Mouse (Mus musculus): ENCODE data around the gene Hmcn1. TPM values are rescaled to one million over a fixed set of nuclear protein-coding genes. Genes with fewer than 3 reads are reported as not detected.

The Hmcn1 gene
- polyA plus RNA-seq (2015; fragmentation: Nextera tagmentation; extraction: Ambion mirVana), result 3.4 and 4.3 TPM in 2 replicates

- WGBS, result 1% methylated on average over 38 of the region's 38 CpGs
- Histone ChIP-seq H3K4me1 (replicated peaks) (0 out of 2 replicates have a peak, but pooled peaks cover 5% of the 10 kb centered on the region), H3K9ac (peak within 1 kb of the TSS; percentile 57), H3K4me3 (replicated peaks) (peak within 1 kb of the TSS; percentile 52), H3K27me3 (replicated peaks) (0 out of 2 replicates have a peak, but pooled peaks cover 10% of the 10 kb centered on the region), H3K9me3 (no peaks in the 10 kb centered on the region), H3K36me3 (no peaks in the 10 kb centered on the region), H3K4me2 (replicated peaks) (peak within 1 kb of the TSS; percentile 88), H3K27ac (peak within 1 kb of the TSS; percentile 62; the same call in 1 of the 2 replicates)
- ATAC-seq, result peak; percentile 92
These were observed at the start of gene Hmcn1 for GRCm38 (mm10) chr1:150993162-150994064. Hmcn1 (minus strand) TSS chr1:150993435.

GRCm38 (mm10) chr1:151040945-151041649, 47.9 kb upstream of the Hmcn1 start:
- Histone ChIP-seq H3K4me1 (replicated peaks) (no peaks in the 10 kb centered on the region), H3K9me3 (no peaks in the 10 kb centered on the region), H3K36me3 (no peaks in the 10 kb centered on the region), H3K9ac (no peak overlapping the region), H3K27me3 (replicated peaks) (no peaks in the 10 kb centered on the region), H3K27ac (no peak overlapping the region), H3K4me2 (replicated peaks) (peak overlapping the region; percentile 29), H3K4me3 (replicated peaks) (no peak overlapping the region)
- peak; percentile 71 for ATAC-seq
- 34% methylated on average over 18 of the region's 18 CpGs for WGBS

DNA sequence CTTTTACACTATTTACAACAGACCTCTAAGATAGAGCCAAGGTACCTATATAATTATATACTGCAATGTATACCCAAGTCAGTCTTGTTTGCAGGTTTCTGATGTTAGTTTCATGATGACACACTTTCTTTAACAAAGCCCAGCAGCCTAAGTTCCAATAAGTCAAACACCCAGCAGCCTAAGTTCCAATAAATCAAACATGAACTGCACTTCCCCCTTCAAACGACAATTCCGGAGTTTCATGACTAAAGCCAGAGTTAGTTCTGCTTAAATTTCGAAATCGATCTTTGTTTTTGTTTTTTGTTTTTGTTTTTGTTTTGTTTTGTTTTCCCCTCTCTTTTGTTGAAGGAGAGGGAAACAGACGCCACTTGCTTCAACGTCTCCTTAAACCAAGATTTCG, 47.1 kb upstream of the Hmcn1 start:
- Histone ChIP-seq H3K27me3 (replicated peaks) (no peaks in the 10 kb centered on the region), H3K9ac (no peak overlapping the region), H3K4me3 (replicated peaks) (no peak overlapping the region), H3K4me1 (replicated peaks) (no peaks in the 10 kb centered on the region), H3K36me3 (no peaks in the 10 kb centered on the region), H3K27ac (no peak overlapping the region), H3K4me2 (replicated peaks) (no peak overlapping the region), H3K9me3 (no peaks in the 10 kb centered on the region)
- no peak for ATAC-seq
- WGBS, result 58% methylated on average over 7 of the region's 7 CpGs

- H3K9me3 ChIP-seq, result no peaks in the 10 kb centered on the region
- no peak for ATAC-seq
These were observed 46.0 kb upstream of the Hmcn1 start for GRCm38 (mm10) chr1:151039189-151039588.

DNA sequence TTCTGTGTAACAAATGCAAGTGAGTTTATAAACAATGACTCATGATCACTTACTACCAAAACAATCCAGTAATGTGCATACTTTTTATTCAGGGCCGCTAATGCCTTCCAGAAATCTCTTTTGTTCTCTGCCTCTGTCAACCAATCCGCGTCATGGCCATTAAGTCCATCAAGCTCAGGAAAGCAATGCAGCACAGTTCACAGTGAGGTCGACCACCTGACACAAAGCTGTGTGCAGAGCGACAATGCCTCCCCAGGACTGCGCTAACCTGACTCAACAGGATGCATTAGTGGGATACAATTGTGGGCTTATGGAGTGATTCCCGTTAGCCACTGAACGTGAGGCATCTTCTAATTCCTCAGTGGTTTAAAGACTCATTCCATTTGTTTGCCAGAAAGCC, 45.3 kb upstream of the Hmcn1 start:
- Histone ChIP-seq H3K36me3 (no peaks in the 10 kb centered on the region), H3K27ac (no peak overlapping the region), H3K4me1 (replicated peaks) (no peaks in the 10 kb centered on the region), H3K9me3 (no peaks in the 10 kb centered on the region), H3K4me2 (replicated peaks) (no peak overlapping the region), H3K4me3 (replicated peaks) (no peak overlapping the region), H3K9ac (no peak overlapping the region), H3K27me3 (replicated peaks) (no peaks in the 10 kb centered on the region)
- ATAC-seq, result no peak
- 56% methylated on average over 8 of the region's 8 CpGs for WGBS

More at GRCm38 (mm10) chr1:151039189-151039588, 46.0 kb upstream of the Hmcn1 start:
- no peaks in the 10 kb centered on the region for H3K27me3 ChIP-seq (replicated peaks)
- no peaks in the 10 kb centered on the region for H3K4me1 ChIP-seq (replicated peaks)
- H3K27ac ChIP-seq, result no peak overlapping the region
- no peak overlapping the region for H3K4me3 ChIP-seq (replicated peaks)
- WGBS, result 67% methylated on average over 4 of the region's 4 CpGs
- no peak overlapping the region for H3K4me2 ChIP-seq (replicated peaks)
- H3K9ac ChIP-seq, result no peak overlapping the region
- H3K36me3 ChIP-seq, result no peaks in the 10 kb centered on the region

- no peak overlapping the region for H3K4me2 ChIP-seq (replicated peaks)
- H3K27ac ChIP-seq, result no peak overlapping the region
- H3K9ac ChIP-seq, result no peak overlapping the region
- WGBS, result 84% methylated on average over 15 of the region's 15 CpGs
- H3K27me3 ChIP-seq (replicated peaks), result no peaks in the 10 kb centered on the region
- ATAC-seq, result no peak
- H3K4me3 ChIP-seq (replicated peaks), result no peak overlapping the region
- no peaks in the 10 kb centered on the region for H3K36me3 ChIP-seq
- no peaks in the 10 kb centered on the region for H3K4me1 ChIP-seq (replicated peaks)
- H3K9me3 ChIP-seq, result no peaks in the 10 kb centered on the region
These were observed 43.3 kb upstream of the Hmcn1 start for GRCm38 (mm10) chr1:151036405-151036985.

DNA sequence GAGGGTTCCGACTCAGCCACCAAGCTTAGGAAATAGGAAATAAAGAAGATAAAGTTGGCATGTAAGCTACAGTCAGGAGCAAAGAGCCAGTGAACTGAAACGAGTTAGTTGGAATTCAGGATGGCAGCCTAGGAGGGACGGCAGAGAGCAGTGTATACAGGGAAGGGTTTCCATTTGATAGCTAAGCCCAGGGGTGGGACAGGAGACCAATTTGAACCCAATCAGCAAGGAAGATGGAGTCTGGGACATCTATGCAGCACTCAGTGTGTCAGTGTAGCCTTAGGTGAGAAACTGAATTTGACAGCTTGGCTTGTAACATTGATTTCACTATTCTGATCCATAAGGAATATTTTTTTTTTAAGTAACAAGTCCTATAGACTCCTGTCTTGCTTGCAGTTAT, 42.5 kb upstream of the Hmcn1 start:
- Histone ChIP-seq H3K9me3 (no peaks in the 10 kb centered on the region), H3K4me1 (replicated peaks) (no peaks in the 10 kb centered on the region), H3K9ac (no peak overlapping the region), H3K27ac (no peak overlapping the region), H3K27me3 (replicated peaks) (no peaks in the 10 kb centered on the region), H3K4me3 (replicated peaks) (no peak overlapping the region), H3K4me2 (replicated peaks) (no peak overlapping the region), H3K36me3 (no peaks in the 10 kb centered on the region)
- no peak for ATAC-seq
- WGBS, result 80% methylated on average over 3 of the region's 3 CpGs

DNA sequence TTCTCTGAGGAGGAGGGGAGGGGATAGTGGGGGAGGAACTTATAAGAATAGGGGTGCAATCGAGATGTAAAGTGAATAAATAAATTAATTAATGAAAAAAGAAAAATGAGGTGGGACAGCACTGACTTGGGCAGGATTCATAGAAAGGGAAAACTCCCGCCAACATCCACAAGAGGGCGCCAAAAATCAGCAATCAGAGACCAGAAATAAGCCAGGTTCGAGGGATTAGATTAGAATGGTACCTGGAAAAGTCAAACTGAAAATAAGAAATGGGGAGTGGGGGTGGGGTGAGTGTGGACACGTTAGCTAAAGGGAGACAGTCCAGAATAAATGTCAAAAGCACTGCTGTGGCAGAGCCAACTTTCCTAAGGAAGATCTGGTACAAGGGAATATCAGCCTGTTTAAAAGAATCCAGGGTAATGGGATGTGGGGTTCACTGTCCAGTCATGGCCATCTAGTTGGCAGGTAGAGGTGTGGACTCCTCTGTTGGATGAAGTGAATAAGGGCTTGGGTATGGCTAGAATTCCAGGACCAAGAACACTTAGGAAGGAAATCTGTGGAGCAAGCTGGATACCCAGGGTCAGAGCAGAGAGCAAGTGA, 41.9 kb upstream of the Hmcn1 start:
- H3K27ac ChIP-seq, result no peak overlapping the region
- H3K9me3 ChIP-seq, result no peaks in the 10 kb centered on the region
- H3K4me2 ChIP-seq (replicated peaks), result no peak overlapping the region
- H3K9ac ChIP-seq, result no peak overlapping the region
- peak; percentile 67; the same call in 1 of the 2 replicates for ATAC-seq
- no peaks in the 10 kb centered on the region for H3K36me3 ChIP-seq
- no peaks in the 10 kb centered on the region for H3K27me3 ChIP-seq (replicated peaks)
- under 1% methylated on average over 5 of the region's 5 CpGs for WGBS
- H3K4me1 ChIP-seq (replicated peaks), result no peaks in the 10 kb centered on the region
- H3K4me3 ChIP-seq (replicated peaks), result no peak overlapping the region

DNA sequence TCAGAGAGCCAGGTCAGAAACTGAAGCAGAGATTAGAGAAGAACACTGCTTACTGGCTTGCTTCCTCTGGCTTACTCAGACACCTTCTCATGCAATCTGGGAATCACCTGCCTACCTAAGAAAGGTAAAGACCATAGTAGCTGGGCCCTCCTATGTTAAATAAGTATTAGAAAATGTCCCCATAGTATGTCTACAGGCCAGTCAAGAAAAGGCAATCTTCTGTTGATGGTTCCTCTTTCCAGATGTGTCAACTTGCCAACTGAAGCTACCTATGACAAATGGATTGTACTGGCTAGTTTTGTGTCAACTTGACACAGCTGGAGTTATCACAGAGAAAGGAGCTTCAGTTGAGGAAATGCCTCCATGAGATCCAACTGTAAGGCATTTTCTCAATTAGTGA, 40.1 kb upstream of the Hmcn1 start:
- H3K9ac ChIP-seq, result no peak overlapping the region
- H3K9me3 ChIP-seq, result no peaks in the 10 kb centered on the region
- no peak overlapping the region for H3K4me3 ChIP-seq (replicated peaks)
- no peak overlapping the region for H3K4me2 ChIP-seq (replicated peaks)
- ATAC-seq, result no peak
- no peaks in the 10 kb centered on the region for H3K4me1 ChIP-seq (replicated peaks)
- no peak overlapping the region for H3K27ac ChIP-seq
- no peaks in the 10 kb centered on the region for H3K27me3 ChIP-seq (replicated peaks)
- no peaks in the 10 kb centered on the region for H3K36me3 ChIP-seq

- no peak for ATAC-seq
- WGBS, result 72% methylated on average over 10 of the region's 10 CpGs
These were observed 38.3 kb upstream of the Hmcn1 start for GRCm38 (mm10) chr1:151031581-151031980.

DNA sequence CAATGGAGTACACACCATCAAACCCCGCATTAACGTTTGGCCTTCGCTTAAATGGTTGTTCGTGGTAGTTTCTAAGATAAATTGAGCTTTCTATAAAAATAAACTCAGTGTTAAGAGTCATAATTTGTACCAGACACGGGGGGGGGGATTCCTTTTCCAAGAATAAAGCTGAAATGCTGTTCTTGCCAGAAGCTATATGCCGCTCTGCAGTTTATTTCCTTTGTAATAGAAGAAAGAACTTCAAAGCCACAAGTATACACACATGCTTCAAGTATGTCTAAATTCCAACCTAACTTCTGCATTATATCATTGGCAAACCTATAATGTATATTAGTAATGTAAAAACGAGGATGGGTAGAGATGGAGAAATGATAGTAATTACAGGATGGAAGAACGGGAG, 37.9 kb upstream of the Hmcn1 start:
- Histone ChIP-seq H3K27me3 (replicated peaks) (no peaks in the 10 kb centered on the region), H3K4me1 (replicated peaks) (no peaks in the 10 kb centered on the region), H3K9me3 (no peaks in the 10 kb centered on the region), H3K4me2 (replicated peaks) (no peak overlapping the region), H3K36me3 (no peaks in the 10 kb centered on the region), H3K27ac (no peak overlapping the region), H3K9ac (no peak overlapping the region), H3K4me3 (replicated peaks) (no peak overlapping the region)
- no peak for ATAC-seq
- 60% methylated on average over 8 of the region's 8 CpGs for WGBS

More at GRCm38 (mm10) chr1:151031581-151031980, 38.3 kb upstream of the Hmcn1 start:
- Histone ChIP-seq H3K4me1 (replicated peaks) (no peaks in the 10 kb centered on the region), H3K9me3 (no peaks in the 10 kb centered on the region), H3K27ac (no peak overlapping the region), H3K4me3 (replicated peaks) (no peak overlapping the region), H3K9ac (no peak overlapping the region), H3K27me3 (replicated peaks) (no peaks in the 10 kb centered on the region), H3K4me2 (replicated peaks) (no peak overlapping the region), H3K36me3 (no peaks in the 10 kb centered on the region)
